Mouse (Mus musculus): ENCODE results near the gene Top2b.

Gene Top2b

DNA sequence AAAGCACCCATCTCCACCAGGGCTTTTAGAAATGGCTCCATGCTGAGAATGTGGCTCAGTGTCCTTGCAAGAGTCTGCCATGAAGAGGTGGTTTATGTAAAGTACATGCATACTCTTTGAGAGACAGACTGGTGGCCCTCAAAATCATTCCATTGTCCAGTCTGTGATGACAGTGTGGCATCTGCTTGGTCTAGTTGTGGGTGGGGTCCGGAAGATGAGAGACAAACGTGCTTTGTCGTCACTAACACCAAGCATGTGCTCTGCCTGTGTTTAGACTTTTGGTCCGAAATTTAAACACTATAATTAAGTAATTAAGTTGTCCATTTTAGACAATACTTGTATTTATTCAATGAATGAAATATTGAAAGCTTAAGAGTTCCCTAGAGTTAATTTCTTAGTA is 49.2 kb downstream of the Top2b start:
- DNase-seq (ENCODE audit: low read depth, low spot score) = peak; percentile 41

DNA sequence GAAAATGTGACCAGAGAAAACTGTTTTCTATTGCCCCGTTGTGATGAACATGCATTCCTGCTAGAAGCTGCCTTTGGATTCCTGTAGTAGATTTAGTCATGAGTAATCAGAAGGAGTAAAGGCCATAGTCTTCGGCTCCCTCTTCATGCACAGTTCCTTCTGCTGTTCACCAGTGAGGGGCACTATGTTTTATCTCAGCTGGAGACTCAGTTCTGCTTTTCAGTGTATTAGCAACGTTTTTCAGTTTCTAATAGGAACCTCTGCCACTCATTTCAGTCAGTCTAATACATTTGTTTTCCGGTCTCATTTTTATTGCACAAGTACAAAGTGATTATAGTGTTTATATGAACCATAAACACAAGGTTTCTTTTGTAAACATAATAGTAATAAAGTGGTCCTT is 62.6 kb downstream of the Top2b start:
- DNase-seq (ENCODE audit: low read depth, low spot score) = no peak

DNA sequence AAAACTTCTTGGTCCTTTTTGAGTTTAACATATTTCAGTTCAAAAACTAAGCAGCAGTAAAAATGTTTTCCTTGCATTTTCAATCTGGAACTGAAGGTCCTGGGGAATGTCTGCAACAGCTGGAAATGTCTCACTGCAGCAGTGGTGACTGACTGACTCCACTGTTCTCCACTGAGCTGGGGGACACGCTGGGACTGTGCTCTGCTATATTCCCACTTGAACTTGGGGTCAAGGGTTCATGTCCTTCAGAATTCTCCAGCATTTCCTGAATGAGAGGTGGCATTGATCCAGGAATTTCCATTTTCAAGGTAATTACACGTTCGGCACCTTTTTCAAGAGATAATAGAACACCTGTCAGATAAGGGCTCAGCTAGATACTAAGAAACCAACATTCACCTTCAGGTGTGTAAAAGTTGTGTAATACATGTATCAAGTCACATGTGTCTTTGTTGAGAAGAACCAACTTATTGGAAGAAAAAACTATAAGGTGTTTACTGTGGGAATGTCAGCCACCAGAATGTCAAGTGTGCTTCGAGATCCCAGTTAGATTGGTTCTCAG is 67.0 kb downstream of the Top2b start:
- no peak for DNase-seq (ENCODE audit: low read depth, low spot score)

DNA sequence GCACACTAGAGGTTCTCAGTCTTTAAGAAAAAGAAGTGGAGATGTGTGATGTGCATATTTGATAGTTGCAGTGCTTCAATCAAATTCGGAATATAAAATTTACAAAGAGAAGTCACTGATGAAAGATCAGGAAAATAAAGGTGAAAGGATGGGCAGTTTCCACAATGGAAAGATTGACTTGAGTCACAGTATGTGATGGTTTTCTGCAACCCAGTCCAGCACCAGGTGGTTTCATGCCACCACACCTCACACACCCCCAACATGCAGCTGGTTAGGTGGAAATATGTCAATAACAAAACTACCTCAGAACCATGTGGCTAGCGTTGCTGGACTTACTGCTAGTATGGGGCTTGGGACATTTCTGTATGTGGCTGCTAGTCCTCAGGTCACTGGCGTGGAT is 67.6 kb downstream of the Top2b start:
- no peak for DNase-seq (ENCODE audit: low read depth, low spot score)

DNA sequence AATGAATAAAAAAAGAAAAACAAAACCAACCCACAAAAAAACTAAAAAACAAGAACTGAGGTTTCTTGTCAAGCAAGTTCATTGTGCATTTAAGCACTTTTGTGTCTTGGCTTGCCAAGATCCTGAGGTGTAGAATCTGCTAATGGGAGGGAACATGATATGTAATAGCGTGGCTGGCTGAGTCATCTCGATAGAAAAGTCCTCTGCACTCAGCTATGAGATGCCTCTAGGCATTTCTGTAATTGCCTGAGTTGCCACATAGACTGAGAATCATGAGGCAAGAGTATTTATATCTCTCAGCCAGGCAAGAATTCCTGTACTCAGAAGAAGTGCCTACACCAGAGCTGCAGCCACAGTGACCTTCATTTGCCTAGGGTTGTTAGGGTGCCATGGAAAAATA is 68.2 kb downstream of the Top2b start:
- no peak for DNase-seq (ENCODE audit: low read depth, low spot score)

DNA sequence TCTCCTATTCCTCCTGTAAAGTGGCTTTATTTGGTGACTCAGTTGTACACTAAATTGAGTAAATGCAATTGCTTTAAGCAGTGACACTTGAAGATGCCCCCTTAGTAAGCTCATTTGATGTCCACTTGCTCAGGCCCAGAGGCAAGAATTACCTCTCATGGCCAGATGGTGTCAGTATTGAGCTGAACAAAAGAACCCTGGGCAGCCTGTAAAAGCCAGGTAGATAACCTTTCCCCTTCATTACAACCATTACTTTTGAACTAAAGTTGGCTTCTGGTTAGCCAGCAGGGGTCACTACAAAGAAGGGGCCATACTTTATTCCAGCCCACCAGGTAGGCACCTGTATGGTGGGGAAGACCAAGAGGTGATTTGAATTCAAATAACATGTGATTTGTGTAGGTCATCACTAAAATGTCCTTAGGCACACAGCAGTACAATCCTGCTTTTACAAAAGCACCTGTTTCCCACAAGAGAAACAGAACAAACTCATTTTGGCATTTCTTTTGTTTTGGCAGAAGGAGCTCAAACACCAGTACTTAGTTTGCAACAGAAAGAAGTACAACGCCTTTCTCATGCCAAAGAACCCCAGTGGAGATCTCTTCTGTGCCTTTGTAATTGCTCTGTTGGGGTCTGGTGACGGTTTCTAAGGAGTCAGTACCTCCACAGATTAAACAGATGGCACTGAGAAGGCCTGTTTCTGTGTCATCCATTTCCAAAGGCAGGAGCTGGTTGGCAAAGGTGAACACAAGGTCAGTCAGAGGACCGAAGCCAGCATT is 69.6 kb downstream of the Top2b start:
- peak; percentile 85 for DNase-seq (ENCODE audit: low read depth, low spot score)

DNA sequence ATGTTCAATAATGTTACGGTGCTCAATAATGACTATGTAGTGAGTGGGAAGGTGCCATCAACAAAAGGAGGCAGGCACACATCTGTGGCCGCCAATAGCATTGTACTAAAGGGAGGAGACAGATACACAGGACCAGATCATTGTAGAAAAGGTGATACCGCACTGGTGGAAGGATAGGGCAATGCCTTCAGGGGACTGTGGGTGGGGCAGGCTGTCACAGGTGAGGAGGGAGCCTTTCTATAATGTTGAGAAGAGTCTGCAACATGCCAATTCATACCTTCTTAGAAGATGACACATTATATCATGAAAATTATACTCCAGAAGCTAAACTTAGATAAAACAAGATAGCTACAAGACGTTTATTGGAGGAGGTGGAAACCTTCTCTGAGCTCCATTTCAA is 72.4 kb downstream of the Top2b start:
- DNase-seq (ENCODE audit: low read depth, low spot score) = no peak

DNA sequence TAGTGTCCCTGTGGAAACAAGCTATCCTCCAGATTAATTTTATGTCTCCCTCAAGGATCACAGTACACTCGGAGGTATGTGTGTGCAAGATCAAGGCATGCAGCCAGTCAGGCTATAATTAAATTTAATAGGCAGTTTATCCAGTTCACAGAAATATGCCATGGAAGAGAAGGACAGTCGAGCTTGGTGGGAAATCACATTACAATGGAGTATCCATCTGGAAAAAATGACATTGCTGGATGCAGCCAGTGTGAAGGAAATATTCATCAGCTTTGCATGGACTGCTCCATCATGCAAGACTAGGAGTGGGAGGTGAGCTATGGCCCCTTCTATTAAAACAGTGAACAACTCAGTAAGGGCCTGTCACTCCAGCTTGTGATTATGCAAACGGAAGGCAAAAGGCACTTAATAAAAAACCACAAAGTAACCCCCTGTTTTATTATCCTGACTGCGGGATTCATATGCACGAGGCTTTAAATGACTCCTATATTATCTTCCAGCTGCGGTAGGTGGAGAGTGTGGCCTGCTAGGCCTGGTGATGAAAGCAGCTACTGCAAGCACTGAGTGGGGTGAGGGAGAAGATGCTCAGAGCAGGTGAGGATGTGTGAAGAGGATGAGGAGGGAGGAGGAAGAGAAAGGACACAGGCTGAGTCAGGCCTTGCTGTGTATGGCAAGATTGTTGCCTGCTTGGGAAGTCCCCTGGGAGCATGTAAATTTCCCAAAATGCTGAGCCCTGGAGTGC is 74.6 kb downstream of the Top2b start:
- DNase-seq (ENCODE audit: low read depth, low spot score) = no peak

DNA sequence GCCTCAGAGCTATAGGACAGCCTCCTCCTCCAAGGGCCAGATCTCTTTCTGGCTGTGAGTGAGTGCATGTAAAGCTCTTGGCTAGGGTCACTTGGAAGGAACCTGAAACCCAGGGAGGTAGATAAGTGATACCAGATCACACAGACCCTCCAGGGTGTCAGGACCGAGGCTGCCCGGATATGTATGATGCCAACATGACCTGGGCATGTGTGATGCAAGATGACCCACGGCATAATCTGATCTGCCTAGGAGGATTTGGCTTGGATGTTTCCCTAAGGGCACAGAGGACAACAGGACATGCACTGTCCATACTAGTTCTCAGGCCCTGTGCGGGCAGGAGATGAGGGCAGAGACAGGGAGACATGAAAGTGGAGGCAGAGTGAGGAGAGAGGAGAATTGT is 79.9 kb downstream of the Top2b start:
- DNase-seq (ENCODE audit: low read depth, low spot score) = no peak

DNA sequence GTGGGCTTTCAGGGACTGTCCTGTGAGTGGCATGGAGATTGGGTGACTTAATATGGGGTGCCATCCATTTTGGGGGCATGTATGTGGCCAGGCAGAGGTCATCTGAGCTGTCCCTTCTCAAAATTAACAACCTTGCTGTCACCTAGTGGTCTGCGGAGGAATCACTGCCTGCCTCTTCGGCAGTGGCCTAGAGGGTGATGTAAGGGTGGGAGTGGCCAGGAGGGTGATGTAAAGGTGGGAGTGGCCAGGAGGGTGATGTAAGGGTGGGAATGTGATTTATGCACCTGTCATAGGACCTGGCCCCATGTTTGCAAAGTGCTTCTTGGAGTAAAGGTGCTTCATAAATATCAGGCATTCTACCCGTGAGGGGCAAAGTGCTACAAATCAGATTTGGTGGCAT is 82.6 kb downstream of the Top2b start:
- peak; percentile 35 for DNase-seq (ENCODE audit: low read depth, low spot score)

DNA sequence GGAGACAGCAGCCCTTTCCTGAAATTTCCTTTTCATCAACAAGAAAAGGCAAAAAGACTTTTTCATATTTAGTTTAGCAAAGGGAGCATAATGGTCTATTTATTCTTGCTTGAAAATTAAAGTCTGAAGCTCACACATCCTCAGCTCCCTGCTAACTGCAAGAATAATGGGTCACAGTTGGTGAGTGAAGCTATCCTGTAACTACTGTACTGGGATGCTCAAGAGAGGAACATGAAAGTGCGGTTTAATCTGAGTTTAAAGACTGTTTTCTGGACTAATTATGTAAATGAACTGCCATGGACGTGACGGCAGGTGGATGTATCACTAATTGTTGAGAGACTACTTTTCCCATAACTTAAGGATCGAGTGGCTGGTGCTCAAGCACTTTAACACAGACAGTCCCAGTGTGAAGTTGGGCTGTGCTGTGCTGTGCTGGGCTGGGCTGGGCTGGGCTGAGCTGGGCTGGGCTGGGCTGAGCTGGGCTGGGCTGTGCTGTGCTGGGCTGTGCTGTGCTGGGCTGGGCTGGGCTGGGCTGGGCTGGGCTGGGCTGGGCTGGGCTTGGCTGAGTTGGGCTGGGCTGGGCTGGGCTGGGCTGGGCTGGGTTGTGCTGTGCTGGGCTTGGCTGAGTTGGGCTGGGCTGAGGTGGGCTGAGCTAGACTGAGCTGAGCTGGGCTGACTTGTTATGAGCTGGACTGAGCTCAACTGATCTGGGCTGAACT is 83.4 kb downstream of the Top2b start:
- DNase-seq (ENCODE audit: low read depth, low spot score) = no peak

DNA sequence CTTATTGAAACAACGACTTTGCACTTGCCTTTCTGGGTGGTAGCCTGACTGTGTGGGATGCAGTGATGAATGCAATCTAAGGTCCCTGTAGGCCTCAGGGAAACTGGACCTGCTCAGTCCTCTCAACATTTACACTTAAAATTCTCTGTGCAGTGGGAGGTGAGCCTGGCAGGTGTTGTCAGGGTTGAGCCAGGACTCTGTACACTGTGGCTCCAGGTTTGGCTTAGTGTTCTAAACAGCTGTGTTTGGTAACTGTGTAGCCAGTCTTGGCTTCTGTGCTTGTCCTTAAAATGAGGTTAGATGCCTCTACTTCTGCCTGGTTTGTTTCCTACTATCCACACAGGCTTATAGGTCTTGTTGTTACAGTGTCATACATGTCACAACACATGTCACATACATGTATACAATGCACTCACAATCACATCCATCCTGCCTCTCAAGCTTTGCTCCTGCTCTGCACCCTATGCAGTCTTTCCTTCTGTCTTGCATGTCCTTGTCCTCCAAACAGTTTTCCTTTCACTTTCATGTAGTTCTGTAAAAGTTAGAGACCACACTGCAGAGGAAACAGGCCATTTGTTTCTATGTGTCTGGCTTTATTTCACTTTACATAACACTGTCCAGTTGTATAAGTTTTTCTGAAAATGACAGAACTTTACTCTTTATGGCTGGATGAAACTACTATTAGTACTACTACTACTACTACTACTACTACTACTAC is 113.8 kb downstream of the Top2b start:
- no peak for DNase-seq (ENCODE audit: low read depth, low spot score)

DNA sequence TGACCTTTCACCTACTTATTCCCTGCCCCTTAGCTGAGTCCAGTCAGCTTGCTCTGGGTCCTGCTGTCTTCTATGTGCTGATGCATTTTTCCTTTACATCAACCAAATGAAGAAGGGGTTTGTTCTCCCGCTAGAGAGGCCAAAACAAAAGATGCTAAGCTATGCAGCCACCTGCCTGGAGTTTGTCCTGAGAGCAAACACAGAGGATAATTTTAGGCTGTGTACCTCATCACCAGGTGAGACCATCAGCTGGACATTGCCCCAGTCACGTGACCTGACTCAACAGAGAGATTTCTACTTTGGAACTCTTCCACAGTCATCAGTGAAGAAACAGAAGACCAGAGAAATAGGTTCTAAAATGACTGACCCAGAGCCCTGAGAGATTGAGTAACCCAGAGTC is 114.5 kb downstream of the Top2b start:
- no peak for DNase-seq (ENCODE audit: low read depth, low spot score)

DNA sequence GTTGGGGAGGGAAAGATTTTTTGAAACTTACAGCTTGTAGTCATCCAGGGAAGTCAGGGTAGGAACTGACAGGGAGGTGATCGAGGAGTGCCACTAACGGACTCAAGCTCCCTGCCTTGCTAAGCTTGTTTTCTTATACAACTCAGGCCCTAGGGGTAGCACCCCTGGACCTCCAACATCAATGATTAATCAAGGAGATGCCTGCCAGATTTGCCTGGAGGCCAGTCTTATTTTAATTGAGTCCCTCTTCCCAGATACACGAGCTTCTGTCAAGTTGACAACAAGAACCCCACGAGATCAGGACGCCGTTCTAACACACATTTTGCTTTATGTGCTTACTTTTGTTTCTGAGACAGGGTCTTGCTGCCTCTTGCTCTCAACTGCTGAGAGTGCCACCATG is 115.6 kb downstream of the Top2b start:
- DNase-seq (ENCODE audit: low read depth, low spot score) = no peak

DNA sequence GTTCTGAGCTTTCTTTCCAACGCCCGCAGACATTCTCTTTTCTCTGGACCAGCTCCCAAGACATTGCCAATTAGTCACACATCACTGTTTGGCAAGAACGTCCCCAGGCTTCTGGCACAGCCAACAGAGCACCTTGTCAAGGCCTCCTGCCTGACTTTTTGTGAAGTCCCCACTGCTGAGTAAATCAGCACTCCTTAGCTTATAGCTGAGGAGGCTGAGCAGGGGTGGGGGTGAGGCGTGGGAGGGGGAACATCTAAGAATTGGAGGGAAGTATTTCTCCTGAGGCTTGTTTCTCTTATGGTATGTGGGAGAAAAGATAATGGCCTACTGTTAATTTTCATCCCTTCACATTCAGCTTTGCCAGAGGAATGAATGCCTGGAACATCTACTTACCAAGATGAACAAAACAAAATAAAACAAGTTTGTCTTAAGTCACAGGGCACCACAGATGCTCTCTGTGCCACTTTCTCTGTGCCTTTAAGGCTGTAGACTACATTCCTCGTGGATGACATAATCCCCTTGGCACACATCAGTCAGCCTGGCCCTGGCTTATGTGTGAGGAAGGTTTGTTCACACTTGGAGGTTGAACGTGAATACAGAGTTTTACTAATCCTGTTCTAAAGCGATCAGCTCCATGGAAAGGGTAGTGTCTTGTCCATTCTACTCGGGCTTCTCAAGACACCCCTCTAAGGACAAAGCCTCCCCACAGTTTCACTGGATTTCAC is 118.8 kb downstream of the Top2b start:
- no peak for DNase-seq (ENCODE audit: low read depth, low spot score)

All from ZHBTc4 (cell line).